Mouse (Mus musculus): ENCODE data around the gene Zfp784. TPM values are rescaled to one million over a fixed set of nuclear protein-coding genes. Genes with fewer than 3 reads are reported as not detected.

Zfp784 gene
- polyA plus RNA-seq, 1 experiment from 2014 or later: 3.9 TPM

GRCm38 (mm10) chr7:5060944-5061773 is 22.9 kb upstream of the Zfp784 start:
- WGBS: under 1% methylated on average over 60 of the region's 60 CpGs
- Histone ChIP-seq H3K36me3 (ENCODE audit: control insufficient read depth, insufficient read depth, low read length) (no peaks in the 10 kb centered on the region), H3K27ac (ENCODE audit: low read depth, low read length) (peak overlapping the region; percentile 98), H3K27me3 (ENCODE audit: control insufficient read depth, insufficient read depth, low read length) (peaks cover 19% of the 10 kb centered on the region), H3K4me1 (replicated peaks; ENCODE audit: control insufficient read depth, insufficient read depth, low read length) (peaks cover 20% of the 10 kb centered on the region), H3K9me3 (ENCODE audit: control insufficient read depth, low read length) (no peaks in the 10 kb centered on the region), H3K4me2 (ENCODE audit: low read depth, low read length, severe bottlenecking) (peak overlapping the region; percentile 88), H3K9ac (ENCODE audit: low read length) (peak overlapping the region; percentile 86), H3K4me3 (ENCODE audit: low read depth, low read length) (peak overlapping the region; percentile 64)
- ATAC-seq (replicated peaks; ENCODE audit: low FRiP score) (peak; percentile 88), DNase-seq (ENCODE audit: low spot score) (peak; percentile 97)

GRCm38 (mm10) chr7:5060239-5060731 is 22.0 kb upstream of the Zfp784 start:
- H3K27me3 ChIP-seq (ENCODE audit: control insufficient read depth, insufficient read depth, low read length): peaks cover 27% of the 10 kb centered on the region
- DNase-seq (ENCODE audit: low spot score) (peak; percentile 87), ATAC-seq (replicated peaks; ENCODE audit: low FRiP score) (0 out of 2 replicates have a peak, but pooled peaks have one; percentile 9)
- H3K4me1 ChIP-seq (replicated peaks; ENCODE audit: control insufficient read depth, insufficient read depth, low read length): peaks cover 20% of the 10 kb centered on the region
- H3K36me3 ChIP-seq (ENCODE audit: control insufficient read depth, insufficient read depth, low read length): no peaks in the 10 kb centered on the region
- peak overlapping the region; percentile 88 for H3K4me2 ChIP-seq (ENCODE audit: low read depth, low read length, severe bottlenecking)
- peak overlapping the region; percentile 98 for H3K27ac ChIP-seq (ENCODE audit: low read depth, low read length)
- 2% methylated on average over 27 of the region's 27 CpGs for WGBS
- peak overlapping the region; percentile 64 for H3K4me3 ChIP-seq (ENCODE audit: low read depth, low read length)
- H3K9ac ChIP-seq (ENCODE audit: low read length): peak overlapping the region; percentile 86
- H3K9me3 ChIP-seq (ENCODE audit: control insufficient read depth, low read length): no peaks in the 10 kb centered on the region

- ATAC-seq (replicated peaks; ENCODE audit: low FRiP score): no peak
- peak overlapping the region; percentile 86; the same call in 1 of the 2 replicates for H3K9ac ChIP-seq (ENCODE audit: low read length)
These were observed 21.2 kb upstream of the Zfp784 start for GRCm38 (mm10) chr7:5059421-5059820.

GRCm38 (mm10) chr7:5058631-5059030 is 20.4 kb upstream of the Zfp784 start:
- no peak overlapping the region for H3K4me2 ChIP-seq (ENCODE audit: low read depth, low read length, severe bottlenecking)
- 86% methylated on average over 1 of the region's 1 CpGs for WGBS
- H3K27me3 ChIP-seq (ENCODE audit: control insufficient read depth, insufficient read depth, low read length): peaks cover 44% of the 10 kb centered on the region
- no peaks in the 10 kb centered on the region for H3K36me3 ChIP-seq (ENCODE audit: control insufficient read depth, insufficient read depth, low read length)
- H3K9me3 ChIP-seq (ENCODE audit: control insufficient read depth, low read length): no peaks in the 10 kb centered on the region
- peaks cover 18% of the 10 kb centered on the region for H3K4me1 ChIP-seq (replicated peaks; ENCODE audit: control insufficient read depth, insufficient read depth, low read length)
- ATAC-seq (replicated peaks; ENCODE audit: low FRiP score) (no peak), DNase-seq (ENCODE audit: low spot score) (no peak)
- H3K27ac ChIP-seq (ENCODE audit: low read depth, low read length): no peak overlapping the region
- no peak overlapping the region for H3K9ac ChIP-seq (ENCODE audit: low read length)
- H3K4me3 ChIP-seq (ENCODE audit: low read depth, low read length): no peak overlapping the region

More at GRCm38 (mm10) chr7:5059421-5059820, 21.2 kb upstream of the Zfp784 start:
- H3K4me3 ChIP-seq (ENCODE audit: low read depth, low read length): no peak overlapping the region
- H3K36me3 ChIP-seq (ENCODE audit: control insufficient read depth, insufficient read depth, low read length): no peaks in the 10 kb centered on the region
- no peak overlapping the region for H3K4me2 ChIP-seq (ENCODE audit: low read depth, low read length, severe bottlenecking)
- peaks cover 20% of the 10 kb centered on the region for H3K4me1 ChIP-seq (replicated peaks; ENCODE audit: control insufficient read depth, insufficient read depth, low read length)
- 90% methylated on average over 12 of the region's 12 CpGs for WGBS
- no peak for DNase-seq (ENCODE audit: low spot score)
- peaks cover 36% of the 10 kb centered on the region for H3K27me3 ChIP-seq (ENCODE audit: control insufficient read depth, insufficient read depth, low read length)
- H3K9me3 ChIP-seq (ENCODE audit: control insufficient read depth, low read length): no peaks in the 10 kb centered on the region
- H3K27ac ChIP-seq (ENCODE audit: low read depth, low read length): no peak overlapping the region

- DNase-seq (ENCODE audit: low spot score): no peak
- Histone ChIP-seq H3K9ac (ENCODE audit: low read length) (no peak overlapping the region), H3K27ac (ENCODE audit: low read depth, low read length) (no peak overlapping the region), H3K4me3 (ENCODE audit: low read depth, low read length) (no peak overlapping the region), H3K4me2 (ENCODE audit: low read depth, low read length, severe bottlenecking) (no peak overlapping the region), H3K9me3 (ENCODE audit: control insufficient read depth, low read length) (no peaks in the 10 kb centered on the region), H3K36me3 (ENCODE audit: control insufficient read depth, insufficient read depth, low read length) (no peaks in the 10 kb centered on the region), H3K27me3 (ENCODE audit: control insufficient read depth, insufficient read depth, low read length) (peaks cover 52% of the 10 kb centered on the region), H3K4me1 (replicated peaks; ENCODE audit: control insufficient read depth, insufficient read depth, low read length) (peaks cover 24% of the 10 kb centered on the region)
- 29% methylated on average over 11 of the region's 11 CpGs for WGBS
- no peak for ATAC-seq (replicated peaks; ENCODE audit: low FRiP score)
These were observed 19.6 kb upstream of the Zfp784 start for GRCm38 (mm10) chr7:5057804-5058203.

- H3K36me3 ChIP-seq (ENCODE audit: control insufficient read depth, insufficient read depth, low read length): no peaks in the 10 kb centered on the region
- H3K27me3 ChIP-seq (ENCODE audit: control insufficient read depth, insufficient read depth, low read length): peaks cover 56% of the 10 kb centered on the region
- H3K27ac ChIP-seq (ENCODE audit: low read depth, low read length): no peak overlapping the region
- 34% methylated on average over 8 of the region's 8 CpGs for WGBS
- DNase-seq (ENCODE audit: low spot score) (no peak), ATAC-seq (replicated peaks; ENCODE audit: low FRiP score) (no peak)
- peaks cover 29% of the 10 kb centered on the region for H3K4me1 ChIP-seq (replicated peaks; ENCODE audit: control insufficient read depth, insufficient read depth, low read length)
- no peak overlapping the region for H3K9ac ChIP-seq (ENCODE audit: low read length)
- no peaks in the 10 kb centered on the region for H3K9me3 ChIP-seq (ENCODE audit: control insufficient read depth, low read length)
- H3K4me2 ChIP-seq (ENCODE audit: low read depth, low read length, severe bottlenecking): peak overlapping the region; percentile 70; the same call in 1 of the 2 replicates
- peak overlapping the region; percentile 38; the same call in 1 of the 2 replicates for H3K4me3 ChIP-seq (ENCODE audit: low read depth, low read length)
These were observed 19.1 kb upstream of the Zfp784 start for GRCm38 (mm10) chr7:5057381-5057780.

GRCm38 (mm10) chr7:5056651-5057263 is 18.5 kb upstream of the Zfp784 start:
- Histone ChIP-seq H3K9ac (ENCODE audit: low read length) (peak overlapping the region; percentile 62), H3K27ac (ENCODE audit: low read depth, low read length) (no peak overlapping the region), H3K4me2 (ENCODE audit: low read depth, low read length, severe bottlenecking) (peak overlapping the region; percentile 70), H3K9me3 (ENCODE audit: control insufficient read depth, low read length) (no peaks in the 10 kb centered on the region), H3K27me3 (ENCODE audit: control insufficient read depth, insufficient read depth, low read length) (peaks cover 59% of the 10 kb centered on the region), H3K36me3 (ENCODE audit: control insufficient read depth, insufficient read depth, low read length) (no peaks in the 10 kb centered on the region), H3K4me1 (replicated peaks; ENCODE audit: control insufficient read depth, insufficient read depth, low read length) (peaks cover 33% of the 10 kb centered on the region), H3K4me3 (ENCODE audit: low read depth, low read length) (peak overlapping the region; percentile 38)
- 3% methylated on average over 54 of the region's 55 CpGs for WGBS
- ATAC-seq (replicated peaks; ENCODE audit: low FRiP score) (no peak), DNase-seq (ENCODE audit: low spot score) (peak; percentile 69)

- H3K4me1 ChIP-seq (replicated peaks; ENCODE audit: control insufficient read depth, insufficient read depth, low read length): peaks cover 26% of the 10 kb centered on the region
- no peak for ATAC-seq (replicated peaks; ENCODE audit: low FRiP score)
- 8% methylated on average over 32 of the region's 32 CpGs for whole genome bisulfite sequencing
- no peaks in the 10 kb centered on the region for H3K36me3 ChIP-seq (ENCODE audit: control insufficient read depth, insufficient read depth, low read length)
- DNase-seq (ENCODE audit: low spot score): no peak
- peak overlapping the region; percentile 77 for H3K4me3 ChIP-seq (ENCODE audit: low read depth, low read length)
- peak overlapping the region; percentile 93 for H3K4me2 ChIP-seq (ENCODE audit: low read depth, low read length, severe bottlenecking)
- peak overlapping the region; percentile 49 for H3K9ac ChIP-seq (ENCODE audit: low read length)
- H3K9me3 ChIP-seq (ENCODE audit: control insufficient read depth, low read length): no peaks in the 10 kb centered on the region
- H3K27ac ChIP-seq (ENCODE audit: low read depth, low read length): no peak overlapping the region
- peaks cover 59% of the 10 kb centered on the region for H3K27me3 ChIP-seq (ENCODE audit: control insufficient read depth, insufficient read depth, low read length)
These were observed 15.4 kb upstream of the Zfp784 start for GRCm38 (mm10) chr7:5053456-5054179.

Data from forebrain, embryonic 11.5 days (tissue).